Mouse (Mus musculus): ENCODE measurements around the gene Slc9a3. TPM values are rescaled to one million over a fixed set of nuclear protein-coding genes. Genes with fewer than 3 reads are reported as not detected.

Gene Slc9a3
- total RNA-seq, 1 experiment from 2014 or later, result not detected

GRCm38 (mm10) chr13:74218441-74218840, 97.2 kb downstream of the Slc9a3 start:
- no peak for ATAC-seq (replicated peaks in 1 of 2; ENCODE audit: insufficient read depth in 1 of 2, low FRiP score in 2 of 2, low TSS enrichment in 1 of 2, low read depth in 1 of 2, poor library complexity in 2 of 2, severe bottlenecking in 2 of 2)

Other genes with a start within 250 kb of the Slc9a3 start
- gene Trip13, start 183.7 kb upstream of the Slc9a3 start, total RNA-seq (2017), result 24.4 and 32.6 TPM in 2 replicates
- gene Brd9, start 183.6 kb upstream of the Slc9a3 start, total RNA-seq (2017), result 106 and 107 TPM in 2 replicates
- not detected in 2 replicates for gene Zdhhc11, start 157.6 kb upstream of the Slc9a3 start, total RNA-seq (2017)
- 0.44 TPM in 1 of 2 replicates, not detected in the other for gene Tppp, start 112.0 kb upstream of the Slc9a3 start, total RNA-seq (2017)
- 8.9 and 11.8 TPM in 2 replicates for gene Cep72, start 59.2 kb upstream of the Slc9a3 start, total RNA-seq (2017)
- 42.3 and 67.1 TPM in 2 replicates for gene Exoc3, start 87.3 kb downstream of the Slc9a3 start, total RNA-seq (2017)
- gene Ahrr, start 170.9 kb downstream of the Slc9a3 start, total RNA-seq (2017), result 0.69 and 1.6 TPM in 2 replicates
- 134 and 135 TPM in 2 replicates for gene Pdcd6, start 196.1 kb downstream of the Slc9a3 start, total RNA-seq (2017)
- gene Sdha, start 228.8 kb downstream of the Slc9a3 start, total RNA-seq (2017), result 274 and 421 TPM in 2 replicates
- gene Ccdc127, start 228.9 kb downstream of the Slc9a3 start, total RNA-seq (2017), result 45.0 and 64.3 TPM in 2 replicates
- not detected in 2 replicates for gene Lrrc14b, start 242.5 kb downstream of the Slc9a3 start, total RNA-seq (2017)